Mouse (Mus musculus): ENCODE results near the gene Abca1.

The Abca1 gene

GRCm38 (mm10) chr4:53149644-53150043 is 10.1 kb downstream of the Abca1 start:
- 90% methylated on average over 4 of the region's 5 CpGs for WGBS

GRCm38 (mm10) chr4:53148817-53149216 is 10.9 kb downstream of the Abca1 start:
- 77% methylated on average over 2 of the region's 2 CpGs for WGBS

- WGBS, result 54% methylated on average over 2 of the region's 2 CpGs
These were observed 12.2 kb downstream of the Abca1 start for GRCm38 (mm10) chr4:53147454-53147853.

GRCm38 (mm10) chr4:53147046-53147445 is 12.6 kb downstream of the Abca1 start:
- 75% methylated on average over 4 of the region's 4 CpGs for WGBS

GRCm38 (mm10) chr4:53146227-53146949 is 13.3 kb downstream of the Abca1 start:
- WGBS, result 86% methylated on average over 12 of the region's 12 CpGs

- WGBS, result 82% methylated on average over 12 of the region's 12 CpGs
These were observed 14.1 kb downstream of the Abca1 start for GRCm38 (mm10) chr4:53145434-53146168.

- 70% methylated on average over 10 of the region's 10 CpGs for WGBS
These were observed 15.1 kb downstream of the Abca1 start for GRCm38 (mm10) chr4:53144571-53144970.

GRCm38 (mm10) chr4:53144021-53144420 is 15.7 kb downstream of the Abca1 start:
- 81% methylated on average over 8 of the region's 8 CpGs for WGBS

GRCm38 (mm10) chr4:53140678-53141077 is 19.0 kb downstream of the Abca1 start:
- 95% methylated on average over 6 of the region's 6 CpGs for WGBS

GRCm38 (mm10) chr4:53139495-53139894 is 20.2 kb downstream of the Abca1 start:
- 83% methylated on average over 2 of the region's 2 CpGs for WGBS

GRCm38 (mm10) chr4:53138974-53139373 is 20.7 kb downstream of the Abca1 start:
- 87% methylated on average over 3 of the region's 3 CpGs for WGBS

- 90% methylated on average over 2 of the region's 2 CpGs for WGBS
These were observed 22.6 kb downstream of the Abca1 start for GRCm38 (mm10) chr4:53137087-53137486.

GRCm38 (mm10) chr4:53134816-53135215 is 24.9 kb downstream of the Abca1 start:
- 73% methylated on average over 7 of the region's 7 CpGs for WGBS

- WGBS, result 91% methylated on average over 4 of the region's 4 CpGs
These were observed 25.7 kb downstream of the Abca1 start for GRCm38 (mm10) chr4:53133995-53134394.

- WGBS, result 94% methylated on average over 5 of the region's 5 CpGs
These were observed 28.2 kb downstream of the Abca1 start for GRCm38 (mm10) chr4:53131538-53131937.

- WGBS, result 76% methylated on average over 6 of the region's 6 CpGs
These were observed 28.8 kb downstream of the Abca1 start for GRCm38 (mm10) chr4:53130622-53131517.

- WGBS, result 94% methylated on average over 11 of the region's 11 CpGs
These were observed 29.9 kb downstream of the Abca1 start for GRCm38 (mm10) chr4:53129716-53130301.

GRCm38 (mm10) chr4:53127266-53127665 is 32.4 kb downstream of the Abca1 start:
- 89% methylated on average over 5 of the region's 5 CpGs for WGBS

- 77% methylated on average over 7 of the region's 7 CpGs for WGBS
These were observed 32.9 kb downstream of the Abca1 start for GRCm38 (mm10) chr4:53126794-53127193.

GRCm38 (mm10) chr4:53124837-53125490 is 34.7 kb downstream of the Abca1 start:
- WGBS, result 91% methylated on average over 10 of the region's 10 CpGs

- 91% methylated on average over 3 of the region's 3 CpGs for WGBS
These were observed 37.4 kb downstream of the Abca1 start for GRCm38 (mm10) chr4:53122310-53122709.

Measured in cerebral cortex, adult 2 months (tissue).